Mouse (Mus musculus): ENCODE measurements at regions not wholly inside any gene's neighbourhood (a gene's known extent, or its start where the extent isn't known, plus 50 kb on each side); places are given as distances from the start of the nearest gene placed in this dataset.

- H3K4me1 ChIP-seq (ENCODE audit: control insufficient read depth, low read depth, low read length), result no peaks in the 10 kb centered on the region
- no peak overlapping the region for H3K4me3 ChIP-seq (ENCODE audit: low read depth, low read length)
- no peak overlapping the region for H3K4me2 ChIP-seq (ENCODE audit: low read depth, low read length)
- H3K27ac ChIP-seq (ENCODE audit: low read length), result no peak overlapping the region
- ATAC-seq (ENCODE audit: low read depth), result no peak
- no peaks in the 10 kb centered on the region for H3K9me3 ChIP-seq (replicated peaks; ENCODE audit: control insufficient read depth, low read length)
- no peak overlapping the region for H3K9ac ChIP-seq (ENCODE audit: low read depth, low read length)
- H3K36me3 ChIP-seq (ENCODE audit: control insufficient read depth, insufficient read depth), result no peaks in the 10 kb centered on the region
- no peaks in the 10 kb centered on the region for H3K27me3 ChIP-seq (ENCODE audit: control insufficient read depth, insufficient read depth, low read depth, low read length)
Observed at GRCm38 (mm10) chr15:67792822-67793221, 1292.1 kb upstream of the Lrrc6 start.

GRCm38 (mm10) chr15:67788587-67788986, 1287.9 kb upstream of the Lrrc6 start:
- no peaks in the 10 kb centered on the region for H3K36me3 ChIP-seq (ENCODE audit: control insufficient read depth, insufficient read depth)
- H3K9me3 ChIP-seq (replicated peaks; ENCODE audit: control insufficient read depth, low read length), result no peaks in the 10 kb centered on the region
- H3K9ac ChIP-seq (ENCODE audit: low read depth, low read length), result no peak overlapping the region
- H3K4me3 ChIP-seq (ENCODE audit: low read depth, low read length), result no peak overlapping the region
- ATAC-seq (ENCODE audit: low read depth), result no peak
- H3K4me2 ChIP-seq (ENCODE audit: low read depth, low read length), result no peak overlapping the region
- no peak overlapping the region for H3K27ac ChIP-seq (ENCODE audit: low read length)
- H3K27me3 ChIP-seq (ENCODE audit: control insufficient read depth, insufficient read depth, low read depth, low read length), result no peaks in the 10 kb centered on the region
- no peaks in the 10 kb centered on the region for H3K4me1 ChIP-seq (ENCODE audit: control insufficient read depth, low read depth, low read length)

GRCm38 (mm10) chr15:67785583-67785982, 1284.9 kb upstream of the Lrrc6 start:
- H3K27ac ChIP-seq (ENCODE audit: low read length), result no peak overlapping the region
- no peak overlapping the region for H3K9ac ChIP-seq (ENCODE audit: low read depth, low read length)
- H3K36me3 ChIP-seq (ENCODE audit: control insufficient read depth, insufficient read depth), result no peaks in the 10 kb centered on the region
- H3K9me3 ChIP-seq (replicated peaks; ENCODE audit: control insufficient read depth, low read length), result no peaks in the 10 kb centered on the region
- no peak overlapping the region for H3K4me2 ChIP-seq (ENCODE audit: low read depth, low read length)
- 39% methylated on average over 2 of the region's 2 CpGs for WGBS (ENCODE audit: insufficient replicate concordance)
- no peak overlapping the region for H3K4me3 ChIP-seq (ENCODE audit: low read depth, low read length)
- H3K27me3 ChIP-seq (ENCODE audit: control insufficient read depth, insufficient read depth, low read depth, low read length), result no peaks in the 10 kb centered on the region
- no peaks in the 10 kb centered on the region for H3K4me1 ChIP-seq (ENCODE audit: control insufficient read depth, low read depth, low read length)
- no peak for ATAC-seq (ENCODE audit: low read depth)

- no peak for ATAC-seq (ENCODE audit: low read depth)
- no peak overlapping the region for H3K4me3 ChIP-seq (ENCODE audit: low read depth, low read length)
- 53% methylated on average over 1 of the region's 1 CpGs for WGBS (ENCODE audit: insufficient replicate concordance)
- H3K36me3 ChIP-seq (ENCODE audit: control insufficient read depth, insufficient read depth), result no peaks in the 10 kb centered on the region
- H3K27ac ChIP-seq (ENCODE audit: low read length), result no peak overlapping the region
- H3K27me3 ChIP-seq (ENCODE audit: control insufficient read depth, insufficient read depth, low read depth, low read length), result no peaks in the 10 kb centered on the region
- H3K9ac ChIP-seq (ENCODE audit: low read depth, low read length), result no peak overlapping the region
- no peaks in the 10 kb centered on the region for H3K9me3 ChIP-seq (replicated peaks; ENCODE audit: control insufficient read depth, low read length)
- no peak overlapping the region for H3K4me2 ChIP-seq (ENCODE audit: low read depth, low read length)
- H3K4me1 ChIP-seq (ENCODE audit: control insufficient read depth, low read depth, low read length), result no peaks in the 10 kb centered on the region
Observed at GRCm38 (mm10) chr15:67783754-67784153, 1283.0 kb upstream of the Lrrc6 start.

GRCm38 (mm10) chr15:67782505-67782904, 1281.8 kb upstream of the Lrrc6 start:
- no peak overlapping the region for H3K9ac ChIP-seq (ENCODE audit: low read depth, low read length)
- WGBS (ENCODE audit: insufficient replicate concordance), result 73% methylated on average over 4 of the region's 4 CpGs
- H3K36me3 ChIP-seq (ENCODE audit: control insufficient read depth, insufficient read depth), result no peaks in the 10 kb centered on the region
- no peak overlapping the region for H3K4me2 ChIP-seq (ENCODE audit: low read depth, low read length)
- no peak for ATAC-seq (ENCODE audit: low read depth)
- H3K4me3 ChIP-seq (ENCODE audit: low read depth, low read length), result no peak overlapping the region
- H3K27ac ChIP-seq (ENCODE audit: low read length), result no peak overlapping the region
- H3K27me3 ChIP-seq (ENCODE audit: control insufficient read depth, insufficient read depth, low read depth, low read length), result no peaks in the 10 kb centered on the region
- no peaks in the 10 kb centered on the region for H3K4me1 ChIP-seq (ENCODE audit: control insufficient read depth, low read depth, low read length)
- H3K9me3 ChIP-seq (replicated peaks; ENCODE audit: control insufficient read depth, low read length), result no peaks in the 10 kb centered on the region

GRCm38 (mm10) chr15:67780856-67781255, 1280.1 kb upstream of the Lrrc6 start:
- H3K27ac ChIP-seq (ENCODE audit: low read length), result no peak overlapping the region
- no peaks in the 10 kb centered on the region for H3K27me3 ChIP-seq (ENCODE audit: control insufficient read depth, insufficient read depth, low read depth, low read length)
- no peak overlapping the region for H3K4me3 ChIP-seq (ENCODE audit: low read depth, low read length)
- no peaks in the 10 kb centered on the region for H3K36me3 ChIP-seq (ENCODE audit: control insufficient read depth, insufficient read depth)
- no peak overlapping the region for H3K9ac ChIP-seq (ENCODE audit: low read depth, low read length)
- 31% methylated on average over 2 of the region's 2 CpGs for whole genome bisulfite sequencing (ENCODE audit: insufficient replicate concordance)
- no peaks in the 10 kb centered on the region for H3K9me3 ChIP-seq (replicated peaks; ENCODE audit: control insufficient read depth, low read length)
- H3K4me2 ChIP-seq (ENCODE audit: low read depth, low read length), result no peak overlapping the region
- H3K4me1 ChIP-seq (ENCODE audit: control insufficient read depth, low read depth, low read length), result no peaks in the 10 kb centered on the region
- no peak for ATAC-seq (ENCODE audit: low read depth)

- H3K27ac ChIP-seq (ENCODE audit: low read length), result no peak overlapping the region
- H3K9ac ChIP-seq (ENCODE audit: low read depth, low read length), result no peak overlapping the region
- no peak for ATAC-seq (ENCODE audit: low read depth)
- 26% methylated on average over 3 of the region's 3 CpGs for WGBS (ENCODE audit: insufficient replicate concordance)
- no peaks in the 10 kb centered on the region for H3K36me3 ChIP-seq (ENCODE audit: control insufficient read depth, insufficient read depth)
- no peak overlapping the region for H3K4me2 ChIP-seq (ENCODE audit: low read depth, low read length)
- no peaks in the 10 kb centered on the region for H3K9me3 ChIP-seq (replicated peaks; ENCODE audit: control insufficient read depth, low read length)
- no peaks in the 10 kb centered on the region for H3K27me3 ChIP-seq (ENCODE audit: control insufficient read depth, insufficient read depth, low read depth, low read length)
- no peak overlapping the region for H3K4me3 ChIP-seq (ENCODE audit: low read depth, low read length)
- H3K4me1 ChIP-seq (ENCODE audit: control insufficient read depth, low read depth, low read length), result no peaks in the 10 kb centered on the region
Observed at GRCm38 (mm10) chr15:67767624-67768023, 1266.9 kb upstream of the Lrrc6 start.

GRCm38 (mm10) chr15:67759221-67759620, 1258.5 kb upstream of the Lrrc6 start:
- H3K4me3 ChIP-seq (ENCODE audit: low read depth, low read length), result no peak overlapping the region
- H3K9me3 ChIP-seq (replicated peaks; ENCODE audit: control insufficient read depth, low read length), result no peaks in the 10 kb centered on the region
- no peak overlapping the region for H3K4me2 ChIP-seq (ENCODE audit: low read depth, low read length)
- H3K36me3 ChIP-seq (ENCODE audit: control insufficient read depth, insufficient read depth), result no peaks in the 10 kb centered on the region
- H3K27me3 ChIP-seq (ENCODE audit: control insufficient read depth, insufficient read depth, low read depth, low read length), result no peaks in the 10 kb centered on the region
- 63% methylated on average over 4 of the region's 4 CpGs for WGBS (ENCODE audit: insufficient replicate concordance)
- H3K4me1 ChIP-seq (ENCODE audit: control insufficient read depth, low read depth, low read length), result no peaks in the 10 kb centered on the region
- no peak for ATAC-seq (ENCODE audit: low read depth)
- no peak overlapping the region for H3K9ac ChIP-seq (ENCODE audit: low read depth, low read length)
- H3K27ac ChIP-seq (ENCODE audit: low read length), result no peak overlapping the region

GRCm38 (mm10) chr15:67750582-67750981, 1249.9 kb upstream of the Lrrc6 start:
- no peak for ATAC-seq (ENCODE audit: low read depth)
- H3K36me3 ChIP-seq (ENCODE audit: control insufficient read depth, insufficient read depth), result no peaks in the 10 kb centered on the region
- no peak overlapping the region for H3K27ac ChIP-seq (ENCODE audit: low read length)
- no peaks in the 10 kb centered on the region for H3K9me3 ChIP-seq (replicated peaks; ENCODE audit: control insufficient read depth, low read length)
- H3K4me3 ChIP-seq (ENCODE audit: low read depth, low read length), result no peak overlapping the region
- no peaks in the 10 kb centered on the region for H3K4me1 ChIP-seq (ENCODE audit: control insufficient read depth, low read depth, low read length)
- H3K27me3 ChIP-seq (ENCODE audit: control insufficient read depth, insufficient read depth, low read depth, low read length), result no peaks in the 10 kb centered on the region
- no peak overlapping the region for H3K4me2 ChIP-seq (ENCODE audit: low read depth, low read length)
- no peak overlapping the region for H3K9ac ChIP-seq (ENCODE audit: low read depth, low read length)

GRCm38 (mm10) chr15:67743332-67743731, 1242.6 kb upstream of the Lrrc6 start:
- 44% methylated on average over 2 of the region's 2 CpGs for WGBS (ENCODE audit: insufficient replicate concordance)
- Histone ChIP-seq H3K4me3 (ENCODE audit: low read depth, low read length) (no peak overlapping the region), H3K4me2 (ENCODE audit: low read depth, low read length) (no peak overlapping the region), H3K4me1 (ENCODE audit: control insufficient read depth, low read depth, low read length) (no peaks in the 10 kb centered on the region), H3K9ac (ENCODE audit: low read depth, low read length) (no peak overlapping the region), H3K27ac (ENCODE audit: low read length) (no peak overlapping the region), H3K9me3 (replicated peaks; ENCODE audit: control insufficient read depth, low read length) (no peaks in the 10 kb centered on the region), H3K27me3 (ENCODE audit: control insufficient read depth, insufficient read depth, low read depth, low read length) (no peaks in the 10 kb centered on the region), H3K36me3 (ENCODE audit: control insufficient read depth, insufficient read depth) (no peaks in the 10 kb centered on the region)
- no peak for ATAC-seq (ENCODE audit: low read depth)

Data from liver, embryonic 16.5 days (tissue).